Mouse (Mus musculus): ENCODE data around the gene Myo16.

GRCm38 (mm10) chr8:10300797-10301196, 147.1 kb downstream of the Myo16 start:
- TF ChIP-seq POLR2A (IDR thresholded peaks at IDR 0.05; ENCODE audit: insufficient read depth, low read depth, low read length) (no peak), CTCF (IDR thresholded peaks at IDR 0.05) (peak; percentile 61)

Measured in heart, adult 2 months (tissue).